Mouse (Mus musculus) thymus, postnatal 14 days (tissue): ENCODE measurements at regions not wholly inside any gene's neighbourhood (a gene's known extent, or its start where the extent isn't known, plus 50 kb on each side); places are given as distances from the start of the nearest gene placed in this dataset.
"Not testable (repeated sequence)": the region's sequence is repeated elsewhere in the genome, so short reads cannot be mapped to it uniquely, and the experiment has no call there.

Experiments
- DNase-seq: peaks from one replicate; pipeline ENCODE4 v3.0.0; 2021

- DNase-seq: no peak
Observed at GRCm38 (mm10) chr17:4825221-4825895, 168.8 kb upstream of the Arid1b start.

GRCm38 (mm10) chr17:4834065-4834464 is 160.1 kb upstream of the Arid1b start:
- no peak for DNase-seq

GRCm38 (mm10) chr17:4834571-4834970 is 159.6 kb upstream of the Arid1b start:
- DNase-seq: no peak

- no peak for DNase-seq
Observed at GRCm38 (mm10) chr17:4835065-4835705, 158.9 kb upstream of the Arid1b start.

GRCm38 (mm10) chr17:4840123-4840522 is 154.0 kb upstream of the Arid1b start:
- no peak for DNase-seq

- no peak for DNase-seq
Observed at GRCm38 (mm10) chr17:4858304-4858703, 135.8 kb upstream of the Arid1b start.

- DNase-seq: no peak
Observed at GRCm38 (mm10) chr17:4864901-4865300, 129.2 kb upstream of the Arid1b start.

GRCm38 (mm10) chr17:4865621-4866020 is 128.5 kb upstream of the Arid1b start:
- no peak for DNase-seq

- no peak for DNase-seq
Observed at GRCm38 (mm10) chr17:4866026-4866896, 127.9 kb upstream of the Arid1b start.

GRCm38 (mm10) chr17:4867083-4867482 is 127.0 kb upstream of the Arid1b start:
- no peak for DNase-seq

GRCm38 (mm10) chr17:4867754-4868445 is 126.2 kb upstream of the Arid1b start:
- DNase-seq: no peak

- no peak for DNase-seq
Observed at GRCm38 (mm10) chr17:4868446-4868825, 125.7 kb upstream of the Arid1b start.

- DNase-seq: no peak
Observed at GRCm38 (mm10) chr17:4868861-4869260, 125.3 kb upstream of the Arid1b start.

- DNase-seq: no peak
Observed at GRCm38 (mm10) chr17:4871267-4871666, 122.9 kb upstream of the Arid1b start.

GRCm38 (mm10) chr17:4874459-4874858 is 119.7 kb upstream of the Arid1b start:
- DNase-seq: no peak

- no peak for DNase-seq
Observed at GRCm38 (mm10) chr17:4875086-4876046, 118.8 kb upstream of the Arid1b start.

GRCm38 (mm10) chr17:4876431-4876830 is 117.7 kb upstream of the Arid1b start:
- no peak for DNase-seq

GRCm38 (mm10) chr17:4881473-4881872 is 112.7 kb upstream of the Arid1b start:
- DNase-seq: no peak

GRCm38 (mm10) chr17:4884083-4884482 is 110.0 kb upstream of the Arid1b start:
- DNase-seq: no peak

GRCm38 (mm10) chr17:4884761-4885160 is 109.4 kb upstream of the Arid1b start:
- DNase-seq: peak; percentile 26

GRCm38 (mm10) chr17:4887331-4887730 is 106.8 kb upstream of the Arid1b start:
- not testable (repeated sequence) for DNase-seq

GRCm38 (mm10) chr17:4889577-4889976 is 104.6 kb upstream of the Arid1b start:
- no peak for DNase-seq
